Mouse (Mus musculus): ENCODE data around the gene Mtmr14. TPM values are rescaled to one million over a fixed set of nuclear protein-coding genes. Genes with fewer than 3 reads are reported as not detected.

Mtmr14 gene
- polyA plus RNA-seq, 1 experiment from 2014 or later, result 43.6 TPM

- Histone ChIP-seq H3K9me3 (replicated peaks; ENCODE audit: control insufficient read depth, low read length) (no peaks in the 10 kb centered on the region), H3K27me3 (replicated peaks; ENCODE audit: control insufficient read depth, insufficient read depth, low read length) (no peaks in the 10 kb centered on the region), H3K4me3 (ENCODE audit: low read depth, low read length) (no peak overlapping the region), H3K36me3 (ENCODE audit: control insufficient read depth, insufficient read depth, low read length) (peaks cover 33% of the 10 kb centered on the region), H3K27ac (ENCODE audit: low read depth, low read length) (no peak overlapping the region), H3K4me1 (ENCODE audit: control insufficient read depth, insufficient read depth, low read length) (no peaks in the 10 kb centered on the region; the same call in 1 of the 2 replicates), H3K4me2 (ENCODE audit: low read length) (no peak overlapping the region), H3K9ac (ENCODE audit: low read length) (no peak overlapping the region)
- 68% methylated on average over 2 of the region's 2 CpGs for WGBS
- DNase-seq (ENCODE audit: low spot score) (no peak), ATAC-seq (no peak)
Measured at GRCm38 (mm10) chr6:113330547-113330946, 92.9 kb downstream of the Mtmr14 start.

Other genes with a start within 250 kb of the Mtmr14 start
- 60.1 and 60.7 TPM in 2 replicates for gene Thumpd3, start 191.6 kb upstream of the Mtmr14 start, polyA plus RNA-seq (2014; fragmentation: Nextera tagmentation; extraction: Ambion mirVana)
- gene Setd5, start 160.5 kb upstream of the Mtmr14 start, polyA plus RNA-seq (2014; fragmentation: Nextera tagmentation; extraction: Ambion mirVana), result 44.1 and 47.6 TPM in 2 replicates
- gene Lhfpl4, start 42.5 kb upstream of the Mtmr14 start, polyA plus RNA-seq (2014; fragmentation: Nextera tagmentation; extraction: Ambion mirVana), result 8.8 and 11.3 TPM in 2 replicates
- 0.23 and 0.80 TPM in 2 replicates for gene Cpne9, start 44.5 kb downstream of the Mtmr14 start, polyA plus RNA-seq (2014; fragmentation: Nextera tagmentation; extraction: Ambion mirVana)
- gene Brpf1, start 69.3 kb downstream of the Mtmr14 start, polyA plus RNA-seq (2014; fragmentation: Nextera tagmentation; extraction: Ambion mirVana), result 15.8 and 17.0 TPM in 2 replicates
- gene Ogg1, start 89.1 kb downstream of the Mtmr14 start, polyA plus RNA-seq (2014; fragmentation: Nextera tagmentation; extraction: Ambion mirVana), result 12.7 and 14.7 TPM in 2 replicates
- gene Camk1, start 106.1 kb downstream of the Mtmr14 start, polyA plus RNA-seq (2014; fragmentation: Nextera tagmentation; extraction: Ambion mirVana), result 86.3 and 90.7 TPM in 2 replicates
- gene Tada3, start 140.0 kb downstream of the Mtmr14 start, polyA plus RNA-seq (2014; fragmentation: Nextera tagmentation; extraction: Ambion mirVana), result 68.2 and 83.2 TPM in 2 replicates
- gene Arpc4, start 140.3 kb downstream of the Mtmr14 start, polyA plus RNA-seq (2014; fragmentation: Nextera tagmentation; extraction: Ambion mirVana), result 265 and 270 TPM in 2 replicates
- 2.5 and 5.0 TPM in 2 replicates for gene Ttll3, start 151.4 kb downstream of the Mtmr14 start, polyA plus RNA-seq (2014; fragmentation: Nextera tagmentation; extraction: Ambion mirVana)
- 15.8 and 19.8 TPM in 2 replicates for gene Rpusd3, start 181.5 kb downstream of the Mtmr14 start, polyA plus RNA-seq (2014; fragmentation: Nextera tagmentation; extraction: Ambion mirVana)
- not detected in 2 replicates for gene Cidec, start 197.9 kb downstream of the Mtmr14 start, polyA plus RNA-seq (2014; fragmentation: Nextera tagmentation; extraction: Ambion mirVana)
- gene Jagn1, start 204.7 kb downstream of the Mtmr14 start, polyA plus RNA-seq (2014; fragmentation: Nextera tagmentation; extraction: Ambion mirVana), result 88.0 and 94.4 TPM in 2 replicates
- gene Il17re, start 220.6 kb downstream of the Mtmr14 start, polyA plus RNA-seq (2014; fragmentation: Nextera tagmentation; extraction: Ambion mirVana), result not detected in 2 replicates
- gene Il17rc, start 233.6 kb downstream of the Mtmr14 start, polyA plus RNA-seq (2014; fragmentation: Nextera tagmentation; extraction: Ambion mirVana), result 1.3 and 2.0 TPM in 2 replicates
- 37.2 and 49.4 TPM in 2 replicates for gene Creld1, start 245.5 kb downstream of the Mtmr14 start, polyA plus RNA-seq (2014; fragmentation: Nextera tagmentation; extraction: Ambion mirVana)